Mouse (Mus musculus): Measurements from ENCODE around the gene Atxn10. TPM values are rescaled to one million over a fixed set of nuclear protein-coding genes. Genes with fewer than 3 reads are reported as not detected.
A peak's percentile ranks its signal among the peaks of the same experiment; 100 is the strongest.
"Not testable (repeated sequence)": the region's sequence is repeated elsewhere in the genome, so short reads cannot be mapped to it uniquely, and the experiment has no call there.

Gene Atxn10
- total RNA-seq, 2 experiments from 2014 or later, result 11.5 to 18.9 TPM

DNA sequence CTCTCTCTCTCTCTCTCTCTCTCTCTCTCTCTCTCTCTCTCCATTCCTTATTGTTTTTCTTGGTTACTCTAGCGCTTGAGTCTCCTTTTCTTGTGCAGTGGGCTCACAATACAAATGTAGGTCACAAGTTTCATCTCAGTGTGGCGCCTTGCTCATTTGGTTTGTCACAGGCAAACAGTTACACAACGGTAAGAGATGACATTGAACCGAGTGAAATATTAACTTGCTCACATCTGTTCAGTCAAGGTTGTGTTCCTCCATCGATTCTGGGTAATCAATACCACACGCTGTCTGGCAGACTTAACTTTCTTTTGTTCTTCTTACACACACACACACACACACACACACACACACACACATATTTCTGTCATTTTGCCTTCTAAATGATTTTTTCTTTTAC, 6.0 kb upstream of the Atxn10 start:
- no peak for ATAC-seq (replicated peaks; ENCODE audit: low FRiP score, poor library complexity, severe bottlenecking)

DNA sequence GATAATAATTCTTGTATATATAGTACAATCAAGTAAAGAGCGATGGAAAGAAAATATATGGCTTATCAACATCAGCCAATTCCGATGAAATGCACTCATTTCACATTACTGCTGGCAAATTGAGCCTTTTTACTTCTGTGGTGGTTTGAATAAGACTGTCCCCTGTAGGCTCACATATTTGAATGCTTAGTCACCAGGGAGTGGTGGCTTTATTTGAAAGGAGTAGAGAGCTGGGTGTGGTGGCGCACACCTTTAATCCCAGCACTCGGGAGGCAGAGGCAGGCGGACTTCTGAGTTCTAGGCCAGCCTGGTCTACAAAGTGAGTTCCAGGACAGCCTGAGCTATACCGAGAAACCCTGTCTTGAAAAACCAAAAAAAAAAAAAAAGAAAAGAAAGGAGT, 2.5 kb upstream of the Atxn10 start:
- not testable (repeated sequence) for ATAC-seq (replicated peaks; ENCODE audit: low FRiP score, poor library complexity, severe bottlenecking)

DNA sequence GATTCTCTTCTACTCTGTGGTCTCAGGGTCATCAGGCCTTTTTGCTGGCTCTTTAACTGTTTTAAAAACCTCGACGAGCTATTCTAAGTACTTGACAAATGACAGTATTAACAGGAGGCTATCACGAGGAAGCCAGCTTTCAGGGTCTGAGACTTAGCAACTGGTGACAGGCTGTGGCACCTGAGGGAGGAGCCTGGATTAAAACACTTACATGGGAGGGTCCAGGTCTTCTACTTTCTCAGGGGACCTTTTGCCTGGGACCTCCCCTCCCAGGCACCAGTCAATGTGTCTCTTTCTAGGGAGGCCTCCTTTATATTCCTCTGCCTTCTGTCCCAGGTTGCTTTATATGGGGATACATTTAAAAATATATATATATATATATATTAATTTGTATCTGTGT, 1.8 kb upstream of the Atxn10 start:
- ATAC-seq (replicated peaks; ENCODE audit: low FRiP score, poor library complexity, severe bottlenecking), result no peak

DNA sequence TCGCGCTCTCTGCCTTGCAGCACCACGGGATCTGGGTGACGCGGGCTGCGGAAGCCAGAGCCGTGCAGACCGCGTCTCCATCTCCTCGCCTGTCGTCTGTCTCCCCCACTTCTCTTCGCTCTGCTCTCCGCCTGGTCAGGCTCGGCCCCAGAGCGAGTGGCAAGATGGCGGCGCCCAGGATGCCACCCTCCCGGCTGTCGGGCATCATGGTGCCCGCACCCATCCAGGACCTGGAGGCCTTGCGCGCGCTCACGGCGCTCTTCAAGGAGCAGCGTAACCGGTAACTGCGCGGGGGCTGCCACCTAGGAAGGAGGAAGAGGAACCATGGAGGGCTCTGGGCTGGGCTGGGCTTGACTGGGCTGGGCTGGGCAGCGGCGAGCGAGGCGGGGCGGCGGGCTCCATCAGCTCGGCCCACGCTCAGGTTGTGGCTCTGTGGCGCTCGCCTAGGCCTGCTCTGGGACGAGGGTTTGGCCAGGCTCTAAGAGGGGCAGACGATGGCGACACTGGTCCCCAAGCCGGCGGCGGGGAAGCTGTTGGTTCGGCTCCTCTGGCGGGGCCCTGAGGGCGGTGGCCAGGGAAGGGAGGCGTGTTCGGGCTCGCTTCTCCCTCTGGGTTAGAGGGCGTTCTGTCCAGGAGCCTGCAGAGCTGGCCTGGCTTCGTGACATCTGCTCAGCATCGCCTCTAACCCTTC, 401 bp downstream of the Atxn10 start:
- peak; percentile 59 for ATAC-seq (replicated peaks; ENCODE audit: low FRiP score, poor library complexity, severe bottlenecking)

DNA sequence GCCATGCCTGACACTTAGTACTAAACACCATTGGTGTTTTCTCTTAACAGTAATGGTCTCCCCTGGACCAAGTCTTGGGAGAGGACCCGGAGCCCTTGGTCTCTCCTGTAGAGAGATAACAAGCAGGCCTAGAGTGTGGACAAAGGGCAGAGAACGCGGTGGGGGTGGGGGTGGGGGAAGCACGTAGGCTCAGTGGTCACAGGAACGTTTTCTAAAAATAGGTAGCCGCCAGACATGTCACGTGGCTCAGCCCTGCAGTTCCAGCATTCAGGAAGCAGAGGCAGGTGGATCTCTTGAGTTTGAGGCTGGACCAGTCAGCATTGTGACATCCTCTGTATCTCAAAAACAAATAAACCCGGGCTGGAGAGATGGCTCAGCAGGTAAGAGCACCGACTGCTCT, 1.2 kb downstream of the Atxn10 start:
- ATAC-seq (replicated peaks; ENCODE audit: low FRiP score, poor library complexity, severe bottlenecking), result no peak

DNA sequence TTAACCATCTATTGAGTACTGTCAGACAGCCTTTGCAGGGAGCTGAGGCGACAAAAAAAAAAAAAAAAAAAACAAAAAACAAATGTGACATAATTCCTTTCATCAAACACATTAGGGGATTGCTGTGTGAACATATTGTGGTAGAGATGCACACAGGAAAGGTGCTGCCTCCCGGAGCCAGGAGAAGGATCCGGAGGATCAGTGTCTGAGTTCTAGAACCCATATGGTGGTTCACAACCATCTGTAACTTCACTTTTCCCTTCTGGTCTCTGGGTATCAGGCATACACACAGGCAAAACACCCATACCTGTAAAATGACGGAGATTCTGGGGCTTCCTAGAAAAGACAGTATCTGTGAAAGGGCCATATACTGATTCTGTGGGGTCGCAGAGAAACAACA, 1.9 kb downstream of the Atxn10 start:
- no peak for ATAC-seq (replicated peaks; ENCODE audit: low FRiP score, poor library complexity, severe bottlenecking)

DNA sequence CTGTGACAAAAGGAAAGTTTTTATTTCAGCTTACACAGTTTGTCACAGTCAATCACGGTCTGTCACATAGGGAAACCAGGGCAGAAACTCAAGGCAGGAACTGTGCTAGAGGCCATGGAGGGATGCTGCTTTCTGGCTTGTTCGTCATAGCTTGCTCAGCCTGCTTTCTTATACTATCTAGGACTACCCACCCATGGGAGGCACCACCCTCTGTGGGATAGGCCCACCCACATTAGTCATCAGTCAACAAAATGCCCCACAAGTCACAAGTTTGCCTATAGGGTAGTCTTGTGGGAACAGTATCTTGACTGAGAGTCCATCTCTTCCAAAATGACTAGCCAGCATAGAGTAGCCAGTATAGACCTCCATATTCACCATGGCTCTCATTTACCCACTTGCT, 6.2 kb downstream of the Atxn10 start:
- ATAC-seq (replicated peaks; ENCODE audit: low FRiP score, poor library complexity, severe bottlenecking), result no peak

DNA sequence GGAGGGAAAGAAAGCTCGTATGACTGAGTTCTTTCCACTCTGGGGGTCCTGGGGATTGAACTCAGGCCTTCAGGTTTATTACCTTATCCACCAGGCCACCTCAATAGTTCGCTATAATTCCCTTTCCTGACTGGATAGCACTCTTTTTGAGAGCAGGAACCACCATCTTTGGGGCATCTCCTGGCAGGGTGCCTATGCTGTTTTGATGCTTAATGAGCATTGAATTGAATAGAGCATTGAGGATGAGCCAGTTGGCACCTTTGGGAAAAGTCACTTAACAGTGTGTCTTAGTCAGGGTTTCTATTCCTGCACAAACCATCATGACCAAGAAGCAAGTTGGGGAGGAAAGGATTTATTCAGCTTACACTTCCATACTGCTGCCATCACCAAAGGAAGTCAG, 8.6 kb downstream of the Atxn10 start:
- ATAC-seq (replicated peaks; ENCODE audit: low FRiP score, poor library complexity, severe bottlenecking), result no peak

DNA sequence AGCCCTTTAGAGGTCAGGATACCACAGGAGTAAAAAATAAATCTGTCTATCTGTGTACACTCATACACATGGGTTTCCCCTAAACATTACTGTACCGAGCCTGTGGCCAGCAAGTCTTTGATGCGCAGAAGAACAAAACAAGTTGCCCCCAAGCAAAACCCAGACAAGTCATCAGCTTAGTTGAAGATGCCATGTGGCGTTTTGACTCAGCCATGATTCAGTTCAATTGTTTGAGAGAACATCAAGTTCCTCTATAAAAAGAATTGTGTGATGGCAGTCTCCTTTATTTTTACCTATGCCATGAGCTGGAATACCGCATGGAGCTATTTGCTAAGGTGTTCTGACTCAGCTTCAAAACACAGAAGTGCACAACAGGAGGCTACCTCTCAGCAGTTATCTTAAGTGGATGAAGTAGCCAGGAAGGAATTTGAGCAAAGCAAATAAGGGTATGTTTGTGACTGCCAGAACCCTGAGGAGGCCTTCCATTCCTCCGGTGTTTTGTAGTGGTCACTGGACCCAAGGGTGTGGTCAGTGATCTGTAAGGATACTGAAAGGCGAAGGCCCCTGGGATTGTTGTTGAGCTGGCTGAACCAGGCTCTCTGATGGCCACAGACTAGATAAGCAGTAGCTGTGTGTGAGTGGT, 11.1 kb downstream of the Atxn10 start:
- no peak for ATAC-seq (replicated peaks; ENCODE audit: low FRiP score, poor library complexity, severe bottlenecking)

DNA sequence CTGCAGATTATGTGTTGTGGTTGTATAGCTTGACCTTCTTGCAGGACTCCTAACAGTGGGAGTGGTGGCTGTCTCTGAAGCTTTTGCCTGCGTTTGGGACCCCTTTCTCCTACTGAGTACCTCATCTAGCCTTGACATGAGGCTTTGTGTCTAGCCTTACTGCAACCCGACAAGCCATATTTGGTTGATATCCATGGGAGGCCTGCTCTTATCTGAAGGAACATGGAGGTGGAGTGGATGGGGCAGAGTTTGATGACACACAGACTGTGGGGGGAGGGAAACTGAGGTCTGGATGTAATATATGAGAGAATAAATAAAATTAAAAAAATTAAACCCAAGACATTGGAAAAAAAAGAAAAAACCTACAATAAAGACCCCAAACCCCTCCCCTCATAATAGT, 14.1 kb downstream of the Atxn10 start:
- ATAC-seq (replicated peaks; ENCODE audit: low FRiP score, poor library complexity, severe bottlenecking), result no peak

DNA sequence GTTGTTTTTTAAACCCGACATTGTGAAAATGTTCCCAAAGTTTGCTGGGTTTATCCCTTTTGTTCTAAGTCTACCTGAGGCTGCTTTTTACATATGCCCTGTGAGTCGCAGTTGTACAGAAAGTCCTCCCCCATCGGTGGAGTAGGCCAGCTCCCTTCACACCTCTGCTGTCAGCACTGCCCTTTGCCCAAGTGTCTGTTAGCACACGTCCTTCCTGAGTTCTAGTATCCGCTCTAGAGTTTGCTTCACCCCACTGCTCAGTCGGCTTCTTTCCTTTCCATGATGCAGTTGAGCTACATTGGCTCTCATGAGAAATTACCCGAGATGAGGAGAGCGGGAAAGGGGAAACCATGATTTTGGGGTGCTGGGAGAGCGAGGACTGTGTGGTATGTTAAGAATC, 18.0 kb downstream of the Atxn10 start:
- ATAC-seq (replicated peaks; ENCODE audit: low FRiP score, poor library complexity, severe bottlenecking), result no peak

DNA sequence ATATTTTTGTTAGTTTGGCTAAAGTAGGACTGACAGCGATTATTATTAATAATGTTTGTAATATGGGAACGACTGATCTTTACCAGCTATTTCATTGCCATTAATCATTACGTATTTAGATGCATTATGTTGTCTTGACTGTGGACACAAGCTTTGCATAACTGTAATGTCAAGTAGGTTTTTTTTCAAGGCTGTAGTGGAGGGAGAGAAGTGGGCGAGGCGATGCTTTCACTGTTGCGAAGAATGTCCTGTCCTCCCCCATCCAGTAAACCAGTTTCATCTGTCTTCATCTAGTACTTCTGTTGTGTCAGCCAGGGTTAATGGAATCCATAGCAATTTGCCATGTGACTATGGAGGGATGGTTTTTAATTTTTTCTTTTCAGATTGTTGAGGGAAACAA, 20.1 kb downstream of the Atxn10 start:
- ATAC-seq (replicated peaks; ENCODE audit: low FRiP score, poor library complexity, severe bottlenecking), result no peak

DNA sequence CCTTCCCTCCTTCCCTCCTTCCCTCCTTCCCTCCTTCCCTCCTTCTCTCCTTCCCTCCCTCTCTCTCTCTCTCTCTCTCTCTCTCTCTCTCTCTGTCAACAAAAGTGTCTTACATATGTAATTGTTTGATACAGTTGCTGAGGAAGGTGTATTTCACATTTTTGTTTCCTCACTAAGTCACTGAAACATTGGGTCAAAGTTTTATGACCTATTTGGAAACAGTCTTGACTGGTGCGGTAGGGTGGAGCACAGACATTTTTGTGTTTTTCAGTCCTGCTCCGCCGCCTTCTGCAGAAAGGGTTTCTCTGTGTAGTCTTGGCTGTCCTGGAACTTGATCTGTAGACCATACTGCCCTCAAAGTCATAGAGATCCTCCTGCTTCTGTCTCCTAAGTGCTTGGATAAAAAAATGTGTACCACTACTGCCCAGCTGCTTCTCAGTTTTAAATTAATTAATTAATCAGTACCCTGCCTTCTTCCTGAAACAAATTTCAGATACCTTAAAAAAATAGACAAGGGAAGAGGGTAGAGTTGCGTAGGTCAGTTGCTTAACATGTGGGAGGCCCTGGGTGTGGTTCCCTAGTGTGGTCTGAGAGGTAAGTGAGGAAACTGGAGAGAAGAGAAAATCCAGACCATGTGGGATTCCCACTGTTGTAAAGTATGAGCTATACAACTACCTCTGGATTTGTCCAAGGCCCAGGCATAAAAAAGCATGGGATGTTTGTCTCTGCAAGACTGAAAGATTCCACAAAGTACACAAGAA, 21.6 kb downstream of the Atxn10 start:
- ATAC-seq (replicated peaks; ENCODE audit: low FRiP score, poor library complexity, severe bottlenecking), result no peak

DNA sequence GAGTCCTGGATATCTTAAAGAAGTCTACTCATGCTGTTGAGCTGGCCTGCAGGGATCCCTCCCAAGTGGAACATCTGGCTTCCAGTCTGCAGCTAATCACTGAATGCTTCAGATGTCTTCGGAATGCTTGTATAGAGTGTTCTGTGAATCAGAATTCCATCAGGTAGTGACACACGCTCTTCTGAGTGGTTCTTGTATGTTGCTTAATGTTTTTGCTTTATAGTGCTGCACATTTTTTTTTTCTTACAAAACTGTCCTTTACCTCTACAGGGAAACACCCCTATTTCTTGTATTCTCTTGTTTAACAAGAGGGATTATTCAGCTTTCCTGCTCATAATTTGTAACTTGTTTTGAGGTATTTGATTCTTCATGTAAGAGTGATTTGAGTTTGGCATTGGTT, 23.4 kb downstream of the Atxn10 start:
- ATAC-seq (replicated peaks; ENCODE audit: low FRiP score, poor library complexity, severe bottlenecking), result no peak

DNA sequence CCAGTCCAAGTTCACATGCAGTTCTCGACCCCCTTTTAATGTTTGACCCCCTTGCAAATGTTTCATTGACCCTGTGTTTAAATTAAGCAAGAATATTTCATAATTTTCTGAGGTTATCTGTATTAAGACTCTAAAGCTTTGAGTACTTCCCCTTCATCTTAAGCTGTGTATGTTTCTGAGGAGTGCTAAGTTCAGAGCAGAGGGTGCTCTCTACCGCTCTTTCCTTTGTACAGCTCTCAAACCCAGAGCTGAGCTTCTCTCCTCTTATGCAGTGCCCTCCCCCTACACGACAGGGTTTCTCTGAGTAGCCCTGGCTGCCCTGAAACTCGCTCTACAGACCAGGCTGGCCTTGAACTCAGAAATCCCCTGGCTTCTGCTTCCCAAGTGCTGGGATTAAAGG, 23.9 kb downstream of the Atxn10 start:
- ATAC-seq (replicated peaks; ENCODE audit: low FRiP score, poor library complexity, severe bottlenecking), result no peak

DNA sequence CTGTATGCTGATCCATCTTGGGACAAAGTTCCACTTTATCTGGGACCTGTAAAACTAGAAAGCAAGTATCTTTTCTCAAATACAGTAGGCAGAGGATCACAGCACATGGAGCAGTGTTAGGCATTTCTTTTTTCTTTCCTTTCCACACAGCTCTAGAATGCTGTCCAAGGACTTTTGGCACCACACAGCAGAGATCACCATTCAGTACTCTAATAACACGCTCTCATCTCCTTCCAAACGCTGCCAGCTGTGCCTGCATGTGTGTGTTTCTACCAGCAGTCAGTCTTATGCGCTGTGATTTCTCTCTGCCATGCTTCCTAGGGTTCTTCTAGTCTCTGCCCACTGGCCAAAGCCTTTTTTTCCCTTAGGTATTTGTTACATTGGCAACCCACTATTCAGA, 28.3 kb downstream of the Atxn10 start:
- ATAC-seq (replicated peaks; ENCODE audit: low FRiP score, poor library complexity, severe bottlenecking), result no peak

DNA sequence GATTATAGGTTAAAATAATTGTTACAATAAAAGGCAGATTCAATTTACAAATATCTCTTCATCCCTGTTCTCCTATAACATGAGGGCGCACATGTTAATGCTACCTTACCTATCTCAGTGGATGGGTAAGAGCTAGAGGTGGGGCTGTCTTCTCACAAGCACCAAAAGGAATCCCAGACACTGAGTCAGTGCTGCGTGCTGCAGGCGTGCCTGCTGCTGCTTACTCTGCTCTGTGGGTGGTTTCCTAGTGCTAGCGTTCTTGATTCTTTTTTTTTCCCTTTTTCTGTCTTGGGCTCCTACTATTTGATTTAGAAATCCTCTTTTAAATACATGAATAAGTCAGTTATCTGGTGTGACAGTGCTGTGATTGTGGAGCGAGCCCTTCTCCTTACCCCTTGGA, 30.9 kb downstream of the Atxn10 start:
- ATAC-seq (replicated peaks; ENCODE audit: low FRiP score, poor library complexity, severe bottlenecking), result no peak

DNA sequence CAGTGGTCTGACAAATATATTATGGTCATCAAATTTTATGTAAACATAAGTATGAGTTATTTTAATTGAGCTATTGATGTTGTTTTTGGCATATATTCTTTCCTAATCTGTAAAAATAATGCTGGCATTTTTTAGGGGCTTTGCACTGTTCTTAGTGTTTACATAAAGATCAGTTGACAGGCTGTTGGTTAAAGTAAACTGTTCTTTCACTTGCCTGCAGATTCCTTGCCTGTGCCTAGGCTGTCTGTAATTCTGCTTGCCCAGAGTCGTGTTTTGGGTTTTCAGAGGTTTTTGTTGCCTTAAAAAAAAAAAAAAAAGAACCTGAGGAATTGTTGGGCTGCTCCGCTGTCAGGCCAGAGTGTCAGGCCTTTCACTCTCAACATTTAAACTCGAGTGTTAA, 33.7 kb downstream of the Atxn10 start:
- no peak for ATAC-seq (replicated peaks; ENCODE audit: low FRiP score, poor library complexity, severe bottlenecking)

DNA sequence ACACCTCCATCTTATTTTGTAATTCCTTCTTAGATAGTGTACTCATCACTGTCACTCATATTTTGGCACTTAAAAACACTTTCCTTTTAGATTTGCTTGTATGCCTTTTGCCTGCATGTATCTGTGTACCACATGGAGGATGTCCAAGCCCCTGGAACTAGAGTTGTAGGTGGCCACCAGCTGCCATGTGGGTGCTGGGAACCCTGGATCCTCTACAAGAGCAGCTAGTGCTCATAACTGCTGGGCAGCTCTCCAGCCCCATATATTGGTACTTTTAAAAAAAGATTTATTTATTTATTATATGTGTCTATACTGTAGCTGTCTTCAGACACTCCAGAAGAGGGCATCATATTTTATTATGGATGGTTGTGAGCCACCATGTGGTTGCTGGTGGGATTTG, 37.1 kb downstream of the Atxn10 start:
- no peak for ATAC-seq (replicated peaks; ENCODE audit: low FRiP score, poor library complexity, severe bottlenecking)

DNA sequence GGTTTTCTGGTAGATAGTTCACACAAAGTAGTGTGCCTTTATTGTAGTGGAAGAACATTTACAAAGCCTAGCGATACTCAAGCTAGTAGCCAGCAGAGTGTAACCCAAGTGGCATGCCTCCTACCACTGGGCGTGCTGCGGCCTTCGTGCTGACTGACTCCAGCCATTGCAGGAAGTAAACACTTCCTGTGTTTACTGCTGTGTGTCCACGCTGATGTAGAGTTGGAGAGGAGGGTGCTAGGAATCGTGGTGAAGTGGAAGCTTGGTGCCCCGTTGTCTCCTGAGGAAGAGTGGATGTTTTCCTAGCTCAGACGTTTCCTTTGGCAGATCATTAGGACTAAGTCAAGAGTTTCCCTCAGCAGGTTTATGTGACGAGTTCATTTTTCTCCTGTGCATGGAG, 47.4 kb downstream of the Atxn10 start:
- ATAC-seq (replicated peaks; ENCODE audit: low FRiP score, poor library complexity, severe bottlenecking), result no peak

DNA sequence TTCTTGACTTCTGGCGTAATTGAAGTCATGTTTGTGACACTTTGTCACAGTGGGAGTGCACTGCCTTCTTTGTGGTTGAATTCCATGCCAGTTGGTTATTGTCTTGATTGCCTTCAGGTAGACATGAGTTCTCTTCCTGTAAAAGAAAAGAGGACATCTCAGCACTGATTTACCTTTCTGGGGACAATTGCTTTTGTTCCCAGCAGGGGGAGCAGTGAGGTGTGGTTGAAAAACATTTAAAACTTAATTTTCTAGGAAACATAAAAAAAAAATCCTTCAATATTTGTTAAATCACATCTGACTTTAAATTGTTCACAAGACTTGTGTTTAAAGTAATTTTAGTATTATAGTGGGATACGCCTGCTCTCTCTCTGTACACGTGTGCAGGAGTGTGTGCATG, 52.7 kb downstream of the Atxn10 start:
- ATAC-seq (replicated peaks; ENCODE audit: low FRiP score, poor library complexity, severe bottlenecking), result no peak
